Mouse (Mus musculus) embryo, embryonic 10 days (tissue): ENCODE results near the gene Rsph6a.
"Not testable (repeated sequence)": the region's sequence is repeated elsewhere in the genome, so short reads cannot be mapped to it uniquely, and the experiment has no call there.

Source experiments
- DNase-seq: peaks from one replicate; pipeline ENCODE4 v3.0.0-alpha.2; 2015; ENCODE audit warnings: low spot score

The Rsph6a gene

GRCm38 (mm10) chr7:19046286-19047069 lies 8.0 kb upstream of the Rsph6a start:
- DNase-seq: no peak

- DNase-seq: no peak
Measured at GRCm38 (mm10) chr7:19048006-19048527, 6.4 kb upstream of the Rsph6a start.

GRCm38 (mm10) chr7:19049252-19049651 lies 5.2 kb upstream of the Rsph6a start:
- DNase-seq: no peak

- DNase-seq: no peak
Measured at GRCm38 (mm10) chr7:19050172-19050571, 4.3 kb upstream of the Rsph6a start.

- DNase-seq: no peak
Measured at GRCm38 (mm10) chr7:19051161-19051560, 3.3 kb upstream of the Rsph6a start.

GRCm38 (mm10) chr7:19052345-19053135 lies 1.9 kb upstream of the Rsph6a start:
- DNase-seq: no peak

- DNase-seq: no peak
Measured at GRCm38 (mm10) chr7:19053136-19053532, 1.4 kb upstream of the Rsph6a start.

- DNase-seq: no peak
Measured at GRCm38 (mm10) chr7:19054777-19055076, 237 bp downstream of the Rsph6a start.

GRCm38 (mm10) chr7:19055108-19055507 lies 618 bp downstream of the Rsph6a start:
- no peak for DNase-seq

- DNase-seq: no peak
Measured at GRCm38 (mm10) chr7:19057405-19057804, 2.9 kb downstream of the Rsph6a start.

- no peak for DNase-seq
Measured at GRCm38 (mm10) chr7:19065896-19066295, 11.4 kb downstream of the Rsph6a start.

- DNase-seq: no peak
Measured at GRCm38 (mm10) chr7:19067063-19067462, 12.6 kb downstream of the Rsph6a start.

GRCm38 (mm10) chr7:19067935-19068334 lies 13.4 kb downstream of the Rsph6a start:
- no peak for DNase-seq

GRCm38 (mm10) chr7:19068707-19069106 lies 14.2 kb downstream of the Rsph6a start:
- DNase-seq: peak; percentile 62

GRCm38 (mm10) chr7:19069500-19069899 lies 15.0 kb downstream of the Rsph6a start:
- no peak for DNase-seq

- not testable (repeated sequence) for DNase-seq
Measured at GRCm38 (mm10) chr7:19071024-19071423, 16.5 kb downstream of the Rsph6a start.

- no peak for DNase-seq
Measured at GRCm38 (mm10) chr7:19073504-19073903, 19.0 kb downstream of the Rsph6a start.

GRCm38 (mm10) chr7:19074494-19074893 lies 20.0 kb downstream of the Rsph6a start:
- no peak for DNase-seq

GRCm38 (mm10) chr7:19075231-19075630 lies 20.7 kb downstream of the Rsph6a start:
- DNase-seq: no peak

GRCm38 (mm10) chr7:19075723-19076585 lies 21.5 kb downstream of the Rsph6a start, which contains the start of gene Dmwd:
Dmwd (plus strand) TSS chr7:19076227.
- DNase-seq: peak; percentile 100

- no peak for DNase-seq
Measured at GRCm38 (mm10) chr7:19076586-19076991, 22.1 kb downstream of the Rsph6a start.

GRCm38 (mm10) chr7:19077761-19078160 lies 23.3 kb downstream of the Rsph6a start:
- DNase-seq: no peak
